Mouse (Mus musculus) lung, adult 2 months (tissue): Measurements from ENCODE around the gene Atg7.

Source experiments
- CTCF ChIP-seq: fragments of 200-500 bp; IDR thresholded peaks from 2 replicates; pipeline ENCODE4 v1.5.1; 2011; ENCODE audit warnings: mild to moderate bottlenecking, low read length, control low read depth; ENCODE audit not compliant: insufficient read depth
- POLR2A ChIP-seq: fragments of 200-500 bp; IDR thresholded peaks from 2 replicates; pipeline ENCODE4 v1.6.1; 2011; ENCODE audit warnings: low read depth, mild to moderate bottlenecking, control low read depth, low read length, borderline replicate concordance; ENCODE audit errors: extremely low read depth

DNA sequence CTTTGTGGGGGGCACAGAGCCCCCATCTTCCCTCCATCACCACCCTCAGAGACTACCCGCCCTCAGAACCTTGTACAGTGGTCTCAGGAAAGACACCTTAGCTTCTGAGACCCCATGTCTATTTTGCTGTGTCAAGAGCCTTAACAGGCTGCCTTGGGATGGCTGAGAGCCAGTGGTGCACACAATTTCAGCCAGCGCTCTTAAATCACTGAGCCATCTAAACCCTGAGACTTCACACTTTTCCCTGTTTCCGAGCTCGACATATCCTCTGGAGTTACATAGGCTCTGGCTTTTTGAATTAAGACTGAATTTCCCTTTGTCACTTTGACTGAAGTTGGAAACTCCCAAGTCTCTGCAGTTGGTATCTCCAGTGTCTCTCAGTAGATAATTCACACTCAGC, 148.9 kb downstream of the Atg7 start:
- TF ChIP-seq CTCF = no peak
- no peak for TF ChIP-seq POLR2A
